Mouse (Mus musculus) T-helper 17 cell (primary cell): ENCODE data around the gene Cox17.

ENCODE experiments used
- in situ Hi-C, 2 experiments: fragments of 300-600 bp; cut with MboI, MseI; formaldehyde crosslinking; loops; 1 replicate in 1 of 2; 2 replicates in 1 of 2; pipeline ENCODE4 v1.15.1; 2025; ENCODE audit warnings: high pct_unique_total_duplicates in 2 of 2

The Cox17 gene

DNA sequence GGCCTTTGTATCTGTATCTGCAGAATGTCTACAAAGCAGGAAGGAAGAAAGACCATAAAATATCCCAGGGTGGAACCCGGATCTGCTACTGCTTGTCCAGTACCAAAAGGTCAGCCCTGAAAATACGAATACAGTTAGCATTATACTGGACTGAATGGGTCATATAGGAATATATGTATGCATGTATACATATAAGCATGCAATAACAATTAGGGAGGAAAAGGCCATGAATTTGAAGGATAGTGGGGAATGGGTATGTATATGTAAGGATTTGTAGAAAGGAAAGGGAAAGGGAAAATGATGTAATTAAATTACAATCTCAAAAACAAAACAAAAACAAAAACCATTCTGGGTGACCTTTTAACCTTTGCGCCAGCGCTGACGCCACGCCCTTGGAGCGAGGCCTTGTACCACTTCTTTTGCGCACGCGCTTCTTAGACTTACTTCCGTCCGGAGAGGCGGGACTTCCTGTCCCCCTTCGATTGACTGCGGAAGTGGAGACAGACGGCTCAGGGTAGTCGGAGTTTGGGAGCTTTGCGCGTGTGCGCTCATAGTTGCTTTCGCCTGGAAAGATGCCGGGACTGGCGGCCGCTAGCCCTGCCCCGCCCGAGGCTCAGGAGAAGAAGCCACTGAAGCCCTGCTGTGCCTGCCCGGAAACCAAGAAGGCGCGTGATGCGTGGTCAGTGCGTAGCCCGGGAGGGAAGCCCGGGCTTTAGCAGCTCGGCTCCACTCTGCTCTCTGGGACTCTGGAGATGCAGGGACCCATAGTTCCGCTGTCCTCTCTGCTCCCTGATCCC is at the start of gene Cox17, which contains the start of gene Gm21987:
TSS of gene Cox17 (plus strand) at position 463 of the 797 bp plus-strand sequence.
TSS of gene Gm21987 (plus strand) at position 512 of the 797 bp plus-strand sequence.
- in situ Hi-C loops = no loop called here

DNA sequence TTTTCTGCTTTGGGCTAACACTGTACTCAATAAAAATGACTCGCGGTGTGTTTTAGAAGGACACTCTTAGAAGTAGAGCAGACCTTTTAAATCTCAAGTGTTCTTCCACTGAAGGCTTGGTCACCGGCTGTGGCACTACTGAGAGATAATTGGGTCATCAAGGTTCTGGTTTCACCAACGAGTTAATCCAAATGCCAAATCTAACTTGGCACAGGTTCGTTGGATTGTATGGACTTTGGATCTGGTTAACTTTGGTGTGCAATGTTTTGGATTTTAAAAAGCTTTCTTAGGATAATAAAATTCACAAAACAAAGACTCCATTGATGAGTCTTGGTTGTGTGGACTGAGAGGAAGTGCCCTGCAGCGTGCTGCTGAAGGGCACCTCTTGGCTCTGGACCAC is 48.4 kb upstream of the Cox17 start:
- in situ Hi-C loops = no loop called here

DNA sequence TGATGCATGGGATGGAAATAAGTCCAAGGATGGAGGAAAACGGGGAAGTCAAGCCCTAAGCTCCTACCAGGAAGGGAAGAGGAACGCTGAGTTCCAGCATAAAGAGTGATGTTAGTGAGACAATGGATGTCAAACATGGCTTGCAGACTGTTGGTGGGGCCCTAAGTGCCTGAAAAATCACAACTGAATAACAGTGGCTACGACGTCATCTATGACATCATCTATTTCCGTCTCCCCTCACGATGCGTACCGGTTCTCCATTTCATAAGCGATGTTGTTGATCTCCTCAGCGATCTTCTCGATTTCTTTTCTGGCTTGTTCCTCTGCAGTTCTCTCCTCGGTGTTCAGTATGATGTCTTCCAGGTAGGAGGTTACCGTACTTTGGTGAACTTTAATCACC is 44.4 kb upstream of the Cox17 start:
- in situ Hi-C loops = no loop called here

DNA sequence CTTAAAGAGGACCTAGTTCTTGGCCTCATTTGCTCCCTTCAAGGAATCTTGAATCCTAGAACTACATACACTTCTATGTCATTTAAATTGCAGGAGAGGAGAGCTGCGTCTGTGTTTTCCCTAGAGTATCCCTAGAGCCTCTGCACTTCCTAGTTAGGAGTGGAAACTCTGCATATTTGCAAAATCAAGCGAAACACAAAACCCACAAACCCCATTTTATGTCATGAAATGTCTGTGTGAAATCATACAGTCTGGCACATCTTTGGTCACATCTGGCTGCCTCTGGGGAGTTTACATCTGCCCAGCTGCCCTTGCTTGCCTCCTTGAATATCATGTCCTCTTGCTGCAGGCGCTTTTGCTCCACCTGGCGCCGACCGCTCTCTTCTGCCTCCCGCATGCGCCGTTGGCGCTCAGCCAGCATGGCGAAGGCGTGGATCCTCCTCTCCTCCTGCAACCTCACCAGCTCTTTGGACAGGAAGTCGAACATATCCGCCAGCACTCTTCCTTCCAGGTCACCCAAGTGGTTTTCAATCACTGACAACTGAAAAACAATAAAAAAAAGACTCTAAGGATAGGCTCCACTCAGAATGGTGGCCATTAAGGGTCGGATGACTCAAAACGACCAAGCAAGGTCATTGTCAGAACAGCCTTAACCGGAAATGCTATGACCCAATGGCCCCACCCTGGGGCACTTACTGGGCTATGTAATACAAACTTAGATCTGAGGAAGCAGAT is 42.2 kb upstream of the Cox17 start:
- in situ Hi-C loops = no loop called here

DNA sequence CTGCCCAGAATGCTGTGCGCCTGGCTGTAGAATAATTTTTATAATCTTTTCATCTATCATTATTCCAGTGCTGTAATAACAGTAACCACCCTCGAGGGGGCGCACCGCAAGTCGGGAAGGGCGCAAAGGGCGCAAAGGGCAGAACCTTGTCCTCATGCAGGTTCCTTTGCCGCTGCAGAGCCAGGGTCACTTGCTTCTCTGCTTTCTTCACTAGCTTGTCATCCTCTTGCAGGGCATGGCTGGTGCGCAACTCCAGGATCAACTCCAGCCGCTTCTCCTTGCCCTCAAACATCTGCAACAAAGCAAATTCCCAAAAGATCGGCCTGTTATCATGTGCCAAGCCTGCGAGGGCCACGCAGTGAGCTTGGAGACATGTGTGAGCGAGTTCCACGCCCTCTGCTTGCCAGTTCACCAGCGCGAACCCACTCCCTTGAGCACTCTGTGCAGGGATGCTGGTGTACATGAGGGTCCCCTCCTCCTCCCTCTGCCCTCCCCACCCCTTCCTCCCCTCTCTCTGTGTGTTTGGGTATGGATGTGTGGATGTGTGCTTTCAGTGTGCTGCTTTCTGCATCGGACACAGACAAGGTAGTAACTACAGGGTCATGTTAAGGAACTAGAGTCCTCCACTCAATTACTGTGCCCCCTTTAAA is 40.1 kb upstream of the Cox17 start:
- in situ Hi-C loops = no loop called here

DNA sequence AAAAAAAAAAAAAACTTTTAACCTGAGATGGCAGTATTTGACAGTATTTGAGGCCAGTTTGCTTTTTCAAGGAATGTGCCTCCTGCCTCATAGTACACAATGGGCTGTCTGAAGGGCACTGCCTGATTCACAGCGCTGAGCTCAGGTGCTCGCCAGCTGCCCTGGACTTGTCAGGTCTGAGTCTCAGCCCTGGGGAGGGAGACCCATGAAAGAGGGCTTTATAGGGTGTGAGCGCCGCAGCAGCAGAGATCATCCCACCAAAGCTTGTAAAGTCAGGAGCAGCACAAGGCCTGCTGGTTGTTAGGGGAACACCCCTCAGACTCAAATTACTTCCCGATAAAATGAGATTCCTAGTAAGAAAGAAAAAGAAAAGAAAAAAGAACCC is 39.6 kb upstream of the Cox17 start:
- in situ Hi-C loops = no loop called here

DNA sequence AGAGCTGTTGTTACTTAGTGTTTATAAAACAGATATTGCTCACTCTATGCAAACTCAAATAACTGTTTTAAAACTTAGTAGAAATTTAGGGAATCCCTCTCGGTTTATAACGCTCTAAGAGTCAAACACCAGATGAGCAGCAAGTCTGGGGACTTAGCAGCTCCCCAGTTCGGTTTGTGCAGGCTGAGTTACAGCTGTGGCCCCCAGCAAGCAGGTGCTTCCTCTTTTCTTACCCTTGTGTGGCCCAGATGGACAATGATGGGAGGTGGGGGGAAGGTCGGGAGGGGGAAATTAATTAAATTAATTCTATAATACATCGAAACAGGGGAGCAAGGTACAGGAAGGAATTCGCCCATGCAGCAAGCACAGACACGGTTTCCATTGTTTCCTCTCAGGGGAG is 39.1 kb upstream of the Cox17 start:
- in situ Hi-C loops = no loop called here

DNA sequence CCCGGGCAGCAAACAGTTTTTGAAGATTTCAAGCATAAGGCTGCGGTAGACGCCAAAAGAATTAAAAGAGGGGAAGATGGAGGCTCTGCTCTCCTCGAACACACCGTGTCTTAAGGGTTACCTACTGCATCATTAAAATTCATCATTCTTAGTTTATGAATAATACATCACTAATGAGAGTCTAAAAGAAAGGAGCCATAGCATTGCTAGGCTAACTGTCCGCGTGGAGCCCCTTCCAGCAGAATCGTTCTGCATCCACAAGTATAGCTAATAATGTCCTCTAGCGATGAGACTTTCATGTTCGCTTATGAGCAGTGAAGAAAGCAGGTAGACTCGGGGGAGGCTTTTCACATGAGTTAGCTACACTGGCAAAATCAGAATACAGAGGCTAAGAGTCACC is 38.6 kb upstream of the Cox17 start:
- in situ Hi-C loops = no loop called here

DNA sequence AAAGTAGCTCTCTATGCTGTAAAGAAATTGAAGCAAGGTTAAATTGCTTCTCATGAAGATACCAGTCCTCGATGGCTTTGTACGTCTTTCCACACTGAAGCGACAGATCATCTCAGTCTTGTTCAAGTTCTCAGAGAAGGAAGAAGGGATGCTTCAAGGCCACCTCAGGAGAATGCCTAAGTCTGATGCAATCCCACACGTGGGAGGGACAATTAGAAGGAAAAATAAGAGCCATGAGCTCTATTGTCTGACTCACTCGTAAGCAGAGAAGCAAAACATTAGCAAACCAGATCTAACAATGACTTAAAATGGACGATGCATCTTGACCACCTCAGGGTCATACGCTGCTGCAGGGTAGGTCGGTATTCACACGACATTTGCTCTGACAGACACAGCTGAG is 28.3 kb upstream of the Cox17 start:
- in situ Hi-C loops = no loop called here

DNA sequence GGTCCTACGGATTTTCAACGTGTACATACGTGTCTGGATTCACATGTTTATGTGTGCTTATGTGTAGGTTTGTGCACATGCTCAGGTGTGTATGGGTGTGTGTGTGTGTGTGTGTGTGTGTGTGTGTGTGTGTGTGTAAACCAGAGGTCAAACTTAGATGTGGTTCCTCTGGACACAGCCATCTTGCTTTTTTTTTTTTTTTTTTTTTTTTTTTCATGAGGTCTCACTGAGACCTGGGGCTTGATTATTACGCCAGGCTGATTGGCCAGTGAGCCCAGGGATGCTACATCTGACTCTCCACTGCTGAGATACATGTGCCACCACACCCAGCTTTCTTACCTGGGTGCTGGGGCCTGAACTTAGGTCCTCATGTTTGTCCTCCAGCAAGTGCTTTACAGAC is 27.7 kb upstream of the Cox17 start:
- in situ Hi-C loops = no loop called here

DNA sequence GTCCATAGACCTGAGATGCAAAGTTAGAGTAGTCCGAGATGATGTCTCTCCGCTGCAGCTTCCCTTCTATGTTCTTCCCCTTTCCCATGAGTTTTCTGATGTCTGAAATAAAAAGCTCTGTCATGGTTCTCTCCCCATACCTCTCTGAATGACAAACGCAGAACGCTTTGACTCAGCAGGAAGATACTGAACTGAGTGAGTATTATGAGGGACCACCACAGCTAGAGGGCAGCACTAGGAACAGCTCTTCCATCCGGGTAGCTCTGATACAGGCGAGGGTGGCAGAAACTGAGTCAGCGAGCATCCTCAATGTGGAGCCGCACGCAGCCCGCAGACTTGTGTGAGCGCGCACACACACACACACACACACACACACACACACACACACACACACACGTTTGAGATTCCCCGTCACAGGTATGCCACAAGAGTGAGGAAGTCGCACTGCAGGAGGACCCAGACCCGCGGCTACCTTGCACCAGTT is 25.3 kb upstream of the Cox17 start:
- in situ Hi-C loops = no loop called here

DNA sequence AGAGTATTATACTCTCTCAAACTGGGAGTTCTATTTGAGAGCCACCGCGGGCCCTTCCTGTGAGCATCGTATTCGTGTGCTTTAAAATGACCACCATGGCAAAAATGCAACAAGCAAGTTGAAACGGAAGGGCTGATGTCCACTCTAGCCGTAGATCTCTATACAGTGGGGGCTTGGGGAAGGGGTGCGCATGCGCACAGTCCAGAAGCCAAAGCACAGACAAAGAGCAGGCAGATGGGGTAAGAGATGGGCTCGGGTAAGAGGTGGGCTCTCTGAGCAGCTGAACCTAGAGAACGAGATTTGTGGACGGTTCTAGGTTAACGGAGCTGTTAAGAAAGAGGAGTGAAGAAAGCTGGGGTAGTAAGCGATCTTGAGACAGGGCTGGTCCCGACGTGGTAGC is 22.5 kb upstream of the Cox17 start:
- in situ Hi-C loops = no loop called here

DNA sequence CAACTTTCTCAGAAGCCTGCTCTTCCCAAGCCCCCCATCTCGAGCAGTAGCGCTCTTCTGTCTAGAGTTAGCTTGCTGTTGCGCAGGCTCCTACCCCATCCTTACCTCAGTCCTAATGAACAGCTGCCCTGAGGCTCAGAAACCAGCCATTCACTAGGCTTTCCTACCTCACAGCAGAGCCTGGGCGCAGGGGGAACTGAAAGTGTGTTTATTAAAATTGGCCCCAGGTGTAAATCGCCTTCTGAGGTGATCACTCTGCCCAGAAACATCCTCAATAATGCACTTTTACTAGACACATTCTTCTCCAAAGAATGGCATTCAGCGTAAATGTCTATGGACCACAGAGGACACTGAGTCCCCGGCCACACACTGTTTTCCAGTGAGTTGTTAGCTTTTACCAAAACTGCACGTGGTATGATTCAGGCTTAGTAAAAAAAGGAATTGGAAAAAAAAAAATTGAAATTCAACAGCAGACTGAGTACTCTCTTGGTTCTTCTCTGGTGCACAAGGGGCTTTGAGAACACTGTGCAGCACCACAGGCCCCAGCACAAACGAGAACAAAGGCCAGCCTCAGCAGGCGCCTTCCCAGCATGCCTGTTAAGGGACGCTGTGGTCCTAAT is 19.9 kb upstream of the Cox17 start:
- in situ Hi-C loops = no loop called here

DNA sequence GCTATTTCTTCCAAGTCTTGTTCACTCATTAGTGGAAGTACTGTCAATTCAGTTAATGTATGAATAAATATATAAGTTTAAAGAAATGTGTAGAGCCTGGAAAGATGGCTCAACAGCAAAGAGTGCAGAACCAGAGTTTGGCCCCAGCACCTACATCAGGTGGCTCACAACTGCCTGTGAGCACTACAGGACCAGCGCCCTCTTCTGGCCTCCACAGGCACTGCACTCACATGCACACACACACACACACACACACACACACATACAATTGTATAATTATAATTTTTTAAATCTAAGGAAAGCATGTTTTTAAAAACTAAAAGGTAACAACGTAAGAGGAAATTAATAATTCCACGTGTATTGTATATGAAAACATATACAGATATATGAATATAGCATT is 17.5 kb upstream of the Cox17 start:
- in situ Hi-C loops = no loop called here

DNA sequence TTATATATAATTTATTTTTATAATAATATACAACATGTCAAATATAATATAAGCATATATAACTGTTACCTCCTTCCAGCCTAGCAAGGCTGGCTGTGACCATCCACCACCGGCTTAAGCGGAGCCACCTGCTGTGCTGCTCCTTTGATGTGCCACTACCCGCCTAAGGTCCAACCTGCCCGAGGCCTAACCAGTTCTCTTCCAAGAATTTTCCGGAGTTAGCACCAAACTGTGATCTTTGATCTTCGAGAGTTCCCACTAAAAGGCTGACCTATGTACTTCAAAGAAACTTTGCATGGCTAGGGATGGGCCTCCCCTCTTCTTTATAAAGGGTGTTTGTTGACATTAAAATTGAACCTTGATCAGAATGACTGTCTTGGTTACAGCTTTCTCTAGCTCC is 12.4 kb upstream of the Cox17 start:
- in situ Hi-C loops = no loop called here

DNA sequence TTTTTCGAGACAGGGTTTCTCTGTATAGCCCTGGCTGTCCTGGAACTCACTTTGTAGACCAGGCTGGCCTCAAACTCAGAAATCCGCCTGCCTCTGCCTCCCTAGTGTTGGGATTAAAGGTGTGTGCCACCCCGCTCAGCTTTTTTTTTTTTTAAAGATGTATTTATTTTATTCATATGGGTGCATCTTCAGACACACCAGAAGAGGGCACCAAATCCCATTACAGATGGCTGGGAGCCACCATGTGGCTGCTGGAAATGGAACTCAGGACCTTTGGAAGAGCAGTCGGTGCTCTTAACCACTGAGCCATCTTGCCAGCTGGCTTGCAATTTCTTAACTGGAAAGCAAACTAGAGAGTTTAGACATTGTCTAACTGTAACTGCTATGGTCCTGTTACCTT is 8.7 kb upstream of the Cox17 start:
- in situ Hi-C loops = loop anchor here in 1 of 2 experiments (5.0 kb wide), 1 partner anchor 159 kb away; no protein-coding TSS in a partner anchor

DNA sequence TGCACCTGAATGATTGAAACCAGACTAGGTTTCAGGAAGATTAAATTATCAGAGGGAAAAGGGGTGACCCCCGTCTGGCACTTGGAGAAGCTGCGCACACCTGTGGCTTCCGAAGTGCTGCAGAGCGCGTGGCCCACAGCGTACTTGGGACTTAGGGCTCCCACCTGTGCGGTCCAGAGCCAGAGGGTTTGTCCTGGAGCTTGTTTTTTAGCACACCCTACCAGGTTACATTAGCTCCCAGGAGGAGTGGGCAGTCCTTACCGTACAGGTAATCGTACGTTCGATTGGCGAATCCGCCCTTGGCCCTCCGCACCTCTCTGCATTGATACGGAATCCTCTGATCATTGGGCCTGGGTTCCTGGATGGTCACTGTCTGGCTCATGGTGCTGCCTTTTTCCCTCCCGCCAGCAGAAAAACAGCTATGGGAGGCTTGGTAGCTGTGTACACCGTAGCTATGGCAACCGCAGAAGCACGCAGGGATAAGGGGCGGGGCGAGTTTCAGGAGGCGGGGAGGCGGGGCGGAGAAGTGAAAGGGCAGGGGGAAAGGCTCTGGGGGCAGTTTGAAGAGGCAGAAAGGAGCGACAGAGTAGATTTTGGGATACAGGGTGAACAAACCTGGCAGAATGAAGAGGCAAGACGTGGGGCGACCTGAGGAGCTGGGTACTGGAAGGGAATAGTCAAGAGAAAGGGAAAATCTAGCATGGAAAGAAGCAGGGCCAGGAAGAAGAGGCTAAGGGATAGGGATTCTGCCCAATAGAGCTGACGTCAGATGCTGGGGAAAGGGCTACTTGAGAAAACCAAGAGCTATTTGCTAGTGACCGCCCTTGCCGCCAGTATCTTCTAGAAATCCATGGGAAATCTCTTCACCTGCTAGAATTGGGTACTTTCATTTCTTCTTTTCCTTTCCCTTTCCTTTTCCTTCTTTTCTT is 5.1 kb upstream of the Cox17 start, which contains the start of gene Maats1:
TSS of gene Maats1 (minus strand) at position 748 of the 929 bp plus-strand sequence.
- in situ Hi-C loops = no loop called here

DNA sequence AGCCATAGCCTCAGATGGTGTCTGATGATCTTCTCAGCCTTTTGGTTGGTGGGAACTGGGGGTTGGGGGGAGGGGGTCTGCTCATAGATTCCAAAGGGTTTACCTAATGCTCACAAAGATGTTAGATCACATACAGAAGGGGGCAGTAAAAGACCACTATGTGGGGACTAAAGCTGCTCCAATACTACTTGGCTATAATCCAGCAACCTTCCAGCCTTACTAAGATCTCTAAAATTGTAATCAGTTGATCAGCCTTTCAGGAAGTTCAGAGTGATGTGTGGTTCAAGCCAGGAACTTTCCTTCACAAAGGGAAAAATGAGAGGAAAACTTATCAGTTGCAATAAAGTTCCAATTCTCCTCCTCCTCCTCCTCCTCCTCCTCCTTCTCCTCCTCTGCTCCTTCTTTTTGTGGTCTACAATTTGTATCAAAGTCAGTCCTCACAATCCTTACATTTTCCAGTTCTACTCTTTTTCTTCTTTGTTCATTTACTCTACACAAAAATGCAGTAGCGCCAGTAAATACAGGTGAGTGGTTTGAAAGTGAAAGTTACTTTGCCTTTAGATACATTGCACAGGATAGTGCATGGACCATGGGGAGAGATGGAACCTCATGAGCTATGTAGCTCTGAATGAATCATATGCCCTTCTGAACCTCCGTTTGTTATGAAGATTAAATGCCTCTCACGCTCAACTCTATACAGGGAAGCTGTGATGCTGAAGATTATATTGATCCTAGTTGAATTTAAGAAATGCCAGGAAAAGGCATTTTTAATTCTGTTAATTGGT is 1.7 kb upstream of the Cox17 start:
- in situ Hi-C loops = no loop called here

DNA sequence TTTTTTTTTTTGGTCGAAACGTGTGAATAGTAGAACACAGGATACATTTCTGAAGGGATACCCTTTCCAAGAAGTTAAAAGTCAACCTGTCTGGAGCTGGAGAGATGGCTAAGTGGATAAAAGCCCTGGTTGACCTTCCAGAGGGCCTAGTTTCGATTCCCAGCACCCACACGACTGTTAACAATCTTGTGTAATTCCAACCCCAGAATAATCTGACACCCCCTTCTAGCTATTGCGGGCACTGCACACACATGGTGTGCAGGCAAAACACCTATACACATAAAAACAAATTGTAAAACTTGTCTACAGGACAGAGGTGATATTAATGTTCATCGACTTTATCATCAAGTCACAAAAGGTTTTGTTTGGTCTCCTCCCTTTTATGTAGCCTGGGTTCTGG is 797 bp downstream of the Cox17 start:
- in situ Hi-C loops = no loop called here

DNA sequence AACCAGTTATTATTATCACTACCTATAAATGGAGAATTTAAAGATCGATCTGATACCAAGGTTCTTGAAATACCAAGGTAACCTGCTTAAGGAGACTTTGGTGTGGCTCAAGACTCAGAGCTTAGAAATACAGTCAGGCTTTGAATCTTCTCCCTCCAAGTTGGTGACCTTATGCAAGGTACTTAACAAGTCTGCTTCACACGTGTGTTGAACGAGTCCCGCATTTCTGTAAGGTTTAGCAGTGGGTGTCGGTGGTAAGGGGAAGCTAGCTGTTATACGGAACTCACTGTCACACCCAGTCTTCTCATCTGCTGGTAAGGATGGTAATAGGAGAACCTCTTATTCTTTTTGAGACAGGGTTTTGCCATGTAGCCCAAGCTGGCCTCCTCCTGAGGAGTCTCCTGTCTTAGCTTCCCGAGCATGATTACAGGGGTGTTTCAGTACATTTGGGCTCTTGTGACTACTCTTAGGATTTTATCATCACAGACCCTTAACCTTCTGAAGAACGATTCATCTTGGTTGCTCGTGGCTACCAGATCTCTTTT is 1.5 kb downstream of the Cox17 start:
- in situ Hi-C loops = no loop called here
